Mouse (Mus musculus): ENCODE results near the gene Lrrc15. TPM values are rescaled to one million over a fixed set of nuclear protein-coding genes. Genes with fewer than 3 reads are reported as not detected.

Lrrc15 gene
- polyA plus RNA-seq, 1 experiment: 0.11 TPM

GRCm38 (mm10) chr16:30263156-30263555 lies 19.9 kb downstream of the Lrrc15 start:
- Histone ChIP-seq H3K4me3 (replicated peaks) (no peak overlapping the region), H3K36me3 (replicated peaks; ENCODE audit: low read length) (no peaks in the 10 kb centered on the region), H3K9me3 (peaks cover 3% of the 10 kb centered on the region; the same call in 1 of the 2 replicates), H3K27me3 (replicated peaks) (peaks cover 26% of the 10 kb centered on the region), H3K4me1 (peaks cover 50% of the 10 kb centered on the region)
- TF ChIP-seq FLI1 (IDR thresholded peaks at IDR 0.05; ENCODE audit: low read length) (no peak), GATA1 (IDR thresholded peaks at IDR 0.05; ENCODE audit: borderline replicate concordance, low read length) (no peak)

- Histone ChIP-seq H3K27me3 (replicated peaks) (peaks cover 26% of the 10 kb centered on the region), H3K9me3 (peaks cover 3% of the 10 kb centered on the region; the same call in 1 of the 2 replicates), H3K4me1 (peaks cover 55% of the 10 kb centered on the region), H3K4me3 (replicated peaks) (no peak overlapping the region), H3K36me3 (replicated peaks; ENCODE audit: low read length) (no peaks in the 10 kb centered on the region)
- TF ChIP-seq GATA1 (IDR thresholded peaks at IDR 0.05; ENCODE audit: borderline replicate concordance, low read length): no peak
- TF ChIP-seq FLI1 (IDR thresholded peaks at IDR 0.05; ENCODE audit: low read length): no peak
Observed at GRCm38 (mm10) chr16:30262664-30263063, 20.4 kb downstream of the Lrrc15 start.

GRCm38 (mm10) chr16:30262157-30262556 lies 20.9 kb downstream of the Lrrc15 start:
- Histone ChIP-seq H3K9me3 (peaks cover 3% of the 10 kb centered on the region; the same call in 1 of the 2 replicates), H3K4me3 (replicated peaks) (no peak overlapping the region), H3K27me3 (replicated peaks) (peaks cover 26% of the 10 kb centered on the region), H3K4me1 (peaks cover 59% of the 10 kb centered on the region), H3K36me3 (replicated peaks; ENCODE audit: low read length) (no peaks in the 10 kb centered on the region)
- no peak for TF ChIP-seq GATA1 (IDR thresholded peaks at IDR 0.05; ENCODE audit: borderline replicate concordance, low read length)
- TF ChIP-seq FLI1 (IDR thresholded peaks at IDR 0.05; ENCODE audit: low read length): no peak

GRCm38 (mm10) chr16:30261341-30261740 lies 21.7 kb downstream of the Lrrc15 start:
- peaks cover 29% of the 10 kb centered on the region for H3K27me3 ChIP-seq (replicated peaks)
- no peak for TF ChIP-seq FLI1 (IDR thresholded peaks at IDR 0.05; ENCODE audit: low read length)
- no peak for TF ChIP-seq GATA1 (IDR thresholded peaks at IDR 0.05; ENCODE audit: borderline replicate concordance, low read length)
- peaks cover 61% of the 10 kb centered on the region for H3K4me1 ChIP-seq
- H3K4me3 ChIP-seq (replicated peaks): no peak overlapping the region
- H3K9me3 ChIP-seq: peaks cover 3% of the 10 kb centered on the region; the same call in 1 of the 2 replicates
- H3K36me3 ChIP-seq (replicated peaks; ENCODE audit: low read length): no peaks in the 10 kb centered on the region

- no peaks in the 10 kb centered on the region for H3K36me3 ChIP-seq (replicated peaks; ENCODE audit: low read length)
- H3K4me1 ChIP-seq: peaks cover 51% of the 10 kb centered on the region
- no peak for TF ChIP-seq GATA1 (IDR thresholded peaks at IDR 0.05; ENCODE audit: borderline replicate concordance, low read length)
- TF ChIP-seq FLI1 (IDR thresholded peaks at IDR 0.05; ENCODE audit: low read length): no peak
- H3K4me3 ChIP-seq (replicated peaks): no peak overlapping the region
- peaks cover 3% of the 10 kb centered on the region; the same call in 1 of the 2 replicates for H3K9me3 ChIP-seq
- peaks cover 28% of the 10 kb centered on the region for H3K27me3 ChIP-seq (replicated peaks)
Observed at GRCm38 (mm10) chr16:30260012-30260635, 22.9 kb downstream of the Lrrc15 start.

- no peak overlapping the region for H3K4me3 ChIP-seq (replicated peaks)
- H3K27me3 ChIP-seq (replicated peaks): peaks cover 32% of the 10 kb centered on the region
- peaks cover 45% of the 10 kb centered on the region for H3K4me1 ChIP-seq
- H3K9me3 ChIP-seq: peaks cover 3% of the 10 kb centered on the region; the same call in 1 of the 2 replicates
- TF ChIP-seq FLI1 (IDR thresholded peaks at IDR 0.05; ENCODE audit: low read length): no peak
- TF ChIP-seq GATA1 (IDR thresholded peaks at IDR 0.05; ENCODE audit: borderline replicate concordance, low read length): no peak
- no peaks in the 10 kb centered on the region for H3K36me3 ChIP-seq (replicated peaks; ENCODE audit: low read length)
Observed at GRCm38 (mm10) chr16:30259444-30259843, 23.6 kb downstream of the Lrrc15 start.

- Histone ChIP-seq H3K4me1 (peaks cover 35% of the 10 kb centered on the region), H3K9me3 (peaks cover 3% of the 10 kb centered on the region; the same call in 1 of the 2 replicates), H3K4me3 (replicated peaks) (no peak overlapping the region), H3K36me3 (replicated peaks; ENCODE audit: low read length) (no peaks in the 10 kb centered on the region), H3K27me3 (replicated peaks) (peaks cover 33% of the 10 kb centered on the region)
- TF ChIP-seq GATA1 (IDR thresholded peaks at IDR 0.05; ENCODE audit: borderline replicate concordance, low read length) (no peak), FLI1 (IDR thresholded peaks at IDR 0.05; ENCODE audit: low read length) (no peak)
Observed at GRCm38 (mm10) chr16:30258441-30258840, 24.6 kb downstream of the Lrrc15 start.

GRCm38 (mm10) chr16:30257718-30258117 lies 25.3 kb downstream of the Lrrc15 start:
- Histone ChIP-seq H3K27me3 (replicated peaks) (peaks cover 33% of the 10 kb centered on the region), H3K36me3 (replicated peaks; ENCODE audit: low read length) (no peaks in the 10 kb centered on the region), H3K4me1 (peaks cover 32% of the 10 kb centered on the region), H3K9me3 (peaks cover 3% of the 10 kb centered on the region; the same call in 1 of the 2 replicates), H3K4me3 (replicated peaks) (no peak overlapping the region)
- TF ChIP-seq FLI1 (IDR thresholded peaks at IDR 0.05; ENCODE audit: low read length) (no peak), GATA1 (IDR thresholded peaks at IDR 0.05; ENCODE audit: borderline replicate concordance, low read length) (no peak)

- Histone ChIP-seq H3K9me3 (0 out of 2 replicates have a peak, but pooled peaks cover 3% of the 10 kb centered on the region), H3K4me1 (peaks cover 45% of the 10 kb centered on the region), H3K36me3 (replicated peaks; ENCODE audit: low read length) (no peaks in the 10 kb centered on the region), H3K27me3 (replicated peaks) (peaks cover 31% of the 10 kb centered on the region), H3K4me3 (replicated peaks) (no peak overlapping the region)
- TF ChIP-seq GATA1 (IDR thresholded peaks at IDR 0.05; ENCODE audit: borderline replicate concordance, low read length) (no peak), FLI1 (IDR thresholded peaks at IDR 0.05; ENCODE audit: low read length) (no peak)
Observed at GRCm38 (mm10) chr16:30255061-30255460, 28.0 kb downstream of the Lrrc15 start.

GRCm38 (mm10) chr16:30253900-30254299 lies 29.2 kb downstream of the Lrrc15 start:
- Histone ChIP-seq H3K4me1 (peaks cover 40% of the 10 kb centered on the region), H3K4me3 (replicated peaks) (no peak overlapping the region), H3K9me3 (no peaks in the 10 kb centered on the region), H3K27me3 (replicated peaks) (peaks cover 29% of the 10 kb centered on the region), H3K36me3 (replicated peaks; ENCODE audit: low read length) (no peaks in the 10 kb centered on the region)
- TF ChIP-seq FLI1 (IDR thresholded peaks at IDR 0.05; ENCODE audit: low read length) (no peak), GATA1 (IDR thresholded peaks at IDR 0.05; ENCODE audit: borderline replicate concordance, low read length) (no peak)

All from megakaryocyte, embryonic 14.5 days (primary cell).